Mouse (Mus musculus) ES-E14 (cell line): ENCODE measurements at regions not wholly inside any gene's neighbourhood (a gene's known extent, or its start where the extent isn't known, plus 50 kb on each side); places are given as distances from the start of the nearest gene placed in this dataset.

Source experiments
- DNase-seq: peaks from one replicate; pipeline ENCODE4 v3.0.0-alpha.2; 2013; ENCODE audit warnings: low read depth, low spot score
- H3K27ac ChIP-seq: 2 replicates; pipeline ENCODE4 v1.5.1; 2012; ENCODE audit warnings: low read depth, mild to moderate bottlenecking, low read length, moderate library complexity, mixed read lengths; ENCODE audit not compliant: poor library complexity, insufficient read depth, severe bottlenecking
- H3K36me3 ChIP-seq: 2 replicates; pipeline ENCODE4 v1.6.1; 2012; ENCODE audit warnings: mild to moderate bottlenecking, low read length, moderate library complexity, mixed read lengths; ENCODE audit not compliant: control insufficient read depth, poor library complexity, insufficient read depth, severe bottlenecking
- H3K4me1 ChIP-seq, 2 experiments: fragments of 150-350 bp in 1 of 2; sonication (generic) in 1 of 2; 2 replicates each; pipeline ENCODE4 v1.6.1; 2012; ENCODE audit warnings: low read length in 2 of 2, mild to moderate bottlenecking in 1 of 2, mixed read lengths in 1 of 2; ENCODE audit not compliant: control insufficient read depth in 2 of 2, insufficient read depth in 2 of 2, poor library complexity in 1 of 2
- H3K4me3 ChIP-seq, 2 experiments: fragments of 150-350 bp in 1 of 2; sonication (generic) in 1 of 2; 2 replicates each; pipeline ENCODE4 v1.5.1; 2012; ENCODE audit warnings: low read length in 2 of 2, low read depth in 1 of 2, mild to moderate bottlenecking in 1 of 2, mixed read lengths in 1 of 2; ENCODE audit not compliant: insufficient read depth in 1 of 2, poor library complexity in 1 of 2, severe bottlenecking in 1 of 2
- H3K9ac ChIP-seq: 2 replicates; pipeline ENCODE4 v1.6.1; 2012; ENCODE audit warnings: low read depth, mild to moderate bottlenecking, low read length, mixed read lengths; ENCODE audit not compliant: poor library complexity, insufficient read depth, severe bottlenecking
- H3K9me3 ChIP-seq: fragments of 150-350 bp; sonication (generic); 2 replicates; pipeline ENCODE4 v1.6.1; 2012; ENCODE audit warnings: low read depth, mild to moderate bottlenecking, low read length; ENCODE audit not compliant: control insufficient read depth, insufficient read depth
- CHD2 ChIP-seq: IDR thresholded peaks from 2 replicates; pipeline ENCODE4 v1.6.1; 2014; ENCODE audit warnings: mild to moderate bottlenecking, low read depth, low read length, inconsistent platforms
- HCFC1 ChIP-seq: IDR thresholded peaks from 2 replicates; pipeline ENCODE4 v1.6.1; 2012; ENCODE audit warnings: low read length, inconsistent platforms, borderline replicate concordance; ENCODE audit not compliant: insufficient read depth
- MAFK ChIP-seq: IDR thresholded peaks from 2 replicates; pipeline ENCODE4 v1.6.1; 2014; ENCODE audit warnings: mild to moderate bottlenecking, low read depth, low read length, inconsistent platforms; ENCODE audit not compliant: insufficient read depth
- ZC3H11A ChIP-seq: IDR thresholded peaks from 2 replicates; pipeline ENCODE4 v1.6.1; 2012; ENCODE audit warnings: low read depth, mild to moderate bottlenecking, inconsistent platforms, low read length, borderline replicate concordance
- ZNF384 ChIP-seq: IDR thresholded peaks from 2 replicates; pipeline ENCODE4 v1.6.1; 2012; ENCODE audit warnings: low read depth, low read length, inconsistent platforms
- in situ Hi-C, 2 experiments: fragments of 600-800 bp; cut with MboI; formaldehyde crosslinking; loops; one replicate each; pipeline ENCODE4 v1.15.1; 2025; ENCODE audit warnings: low sequenced_read_pairs in 2 of 2, inconsistent platforms in 1 of 2; ENCODE audit not compliant: unreplicated experiment in 2 of 2

GRCm38 (mm10) chr2:70902196-70902595 lies 76.7 kb upstream of the Tlk1 start:
- Histone ChIP-seq H3K4me1 (no peaks in the 10 kb centered on the region), H3K9ac (no peak overlapping the region), H3K27ac (no peak overlapping the region), H3K4me3 (no peak overlapping the region), H3K9me3 (no peaks in the 10 kb centered on the region), H3K36me3 (no peaks in the 10 kb centered on the region)
- DNase-seq = no peak
- in situ Hi-C loops = no loop called here
- no peak for TF ChIP-seq MAFK
- TF ChIP-seq HCFC1 = no peak
- TF ChIP-seq ZC3H11A = no peak
- TF ChIP-seq CHD2 = no peak
- no peak for TF ChIP-seq ZNF384

GRCm38 (mm10) chr2:70901479-70901878 lies 76.0 kb upstream of the Tlk1 start:
- Histone ChIP-seq H3K27ac (no peak overlapping the region), H3K9me3 (no peaks in the 10 kb centered on the region), H3K9ac (no peak overlapping the region), H3K4me1 (no peaks in the 10 kb centered on the region), H3K36me3 (no peaks in the 10 kb centered on the region), H3K4me3 (no peak overlapping the region)
- in situ Hi-C loops = no loop called here
- DNase-seq = no peak
- no peak for TF ChIP-seq HCFC1
- no peak for TF ChIP-seq MAFK
- no peak for TF ChIP-seq ZNF384
- no peak for TF ChIP-seq CHD2
- TF ChIP-seq ZC3H11A = no peak

- no peak for TF ChIP-seq CHD2
- no peak for TF ChIP-seq MAFK
- TF ChIP-seq ZC3H11A = no peak
- TF ChIP-seq ZNF384 = no peak
- no peak for TF ChIP-seq HCFC1
- H3K9me3 ChIP-seq = no peaks in the 10 kb centered on the region
- H3K27ac ChIP-seq = no peak overlapping the region
- no peak overlapping the region for H3K4me3 ChIP-seq
- H3K36me3 ChIP-seq = no peaks in the 10 kb centered on the region
- in situ Hi-C loops = no loop called here
- no peak overlapping the region for H3K9ac ChIP-seq
- no peaks in the 10 kb centered on the region for H3K4me1 ChIP-seq
- DNase-seq = no peak
These were observed 73.5 kb upstream of the Tlk1 start for GRCm38 (mm10) chr2:70899056-70899455.

- DNase-seq = no peak
- H3K4me3 ChIP-seq = no peak overlapping the region
- no peak for TF ChIP-seq HCFC1
- no peaks in the 10 kb centered on the region for H3K4me1 ChIP-seq
- no peaks in the 10 kb centered on the region for H3K36me3 ChIP-seq
- H3K9me3 ChIP-seq = no peaks in the 10 kb centered on the region
- H3K27ac ChIP-seq = no peak overlapping the region
- H3K9ac ChIP-seq = no peak overlapping the region
- in situ Hi-C loops = no loop called here
These were observed 72.9 kb upstream of the Tlk1 start for GRCm38 (mm10) chr2:70898396-70898795.

GRCm38 (mm10) chr2:70897373-70897772 lies 71.8 kb upstream of the Tlk1 start:
- Histone ChIP-seq H3K4me3 (no peak overlapping the region), H3K4me1 (no peaks in the 10 kb centered on the region), H3K36me3 (no peaks in the 10 kb centered on the region), H3K9me3 (no peaks in the 10 kb centered on the region), H3K9ac (no peak overlapping the region), H3K27ac (no peak overlapping the region)
- no peak for DNase-seq
- TF ChIP-seq ZC3H11A = no peak
- TF ChIP-seq CHD2 = no peak
- no peak for TF ChIP-seq HCFC1
- TF ChIP-seq MAFK = no peak
- TF ChIP-seq ZNF384 = no peak
- in situ Hi-C loops = no loop called here
